Mouse (Mus musculus): ENCODE measurements around the gene Slc3a2. TPM values are rescaled to one million over a fixed set of nuclear protein-coding genes. Genes with fewer than 3 reads are reported as not detected.
"Not testable (repeated sequence)": the region's sequence is repeated elsewhere in the genome, so short reads cannot be mapped to it uniquely, and the experiment has no call there.

Gene Slc3a2
- total and polyA plus RNA-seq, 3 experiments = 192 to 548 (median 202) TPM

GRCm38 (mm10) chr19:8727495-8728114 lies 4.4 kb upstream of the Slc3a2 start:
- no peak for DNase-seq

DNA sequence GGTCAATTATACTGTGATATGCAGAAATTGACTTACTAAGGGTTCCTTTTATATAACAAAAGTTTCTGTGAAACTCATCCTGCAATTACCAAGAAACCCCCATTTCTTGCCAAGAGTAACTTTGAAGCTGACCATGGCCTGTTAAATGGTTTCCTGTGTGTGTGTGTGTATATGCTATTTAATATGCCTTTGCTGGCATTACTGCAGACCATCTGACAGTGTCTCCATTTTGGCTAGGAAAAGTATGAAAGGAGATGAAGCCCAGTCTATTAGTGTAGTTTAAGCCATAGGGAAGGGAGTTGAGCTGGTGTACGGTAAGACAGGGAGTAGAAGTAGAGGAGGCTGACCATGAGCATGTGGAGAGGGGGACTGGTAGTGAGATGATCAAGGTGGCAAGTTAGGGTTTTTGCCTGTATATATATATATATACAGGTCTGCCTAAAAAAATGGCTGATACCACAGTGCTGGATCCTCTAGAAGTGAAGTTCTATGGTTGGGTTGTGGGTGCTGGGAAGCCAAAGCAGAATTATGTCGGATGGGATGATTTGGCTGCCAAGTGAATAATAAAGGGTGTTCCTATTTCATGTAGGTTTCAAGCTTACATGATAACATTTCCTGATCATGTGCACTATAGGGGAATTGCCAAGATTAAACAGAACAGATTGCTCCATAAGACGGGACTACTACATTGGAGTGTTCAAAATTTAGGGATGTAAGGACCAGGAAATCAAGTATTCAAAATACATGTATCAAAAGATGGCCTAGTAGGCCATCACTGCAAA lies 3.6 kb upstream of the Slc3a2 start:
- DNase-seq = no peak

- no peak for DNase-seq
Observed at GRCm38 (mm10) chr19:8725081-8725613, 2.0 kb upstream of the Slc3a2 start.

- no peak for DNase-seq
Observed at GRCm38 (mm10) chr19:8724392-8724791, 1.2 kb upstream of the Slc3a2 start.

- no peak for DNase-seq
Observed at GRCm38 (mm10) chr19:8723574-8724346, 591 bp upstream of the Slc3a2 start.

- DNase-seq = no peak
Observed at GRCm38 (mm10) chr19:8722559-8722906, 636 bp downstream of the Slc3a2 start.

DNA sequence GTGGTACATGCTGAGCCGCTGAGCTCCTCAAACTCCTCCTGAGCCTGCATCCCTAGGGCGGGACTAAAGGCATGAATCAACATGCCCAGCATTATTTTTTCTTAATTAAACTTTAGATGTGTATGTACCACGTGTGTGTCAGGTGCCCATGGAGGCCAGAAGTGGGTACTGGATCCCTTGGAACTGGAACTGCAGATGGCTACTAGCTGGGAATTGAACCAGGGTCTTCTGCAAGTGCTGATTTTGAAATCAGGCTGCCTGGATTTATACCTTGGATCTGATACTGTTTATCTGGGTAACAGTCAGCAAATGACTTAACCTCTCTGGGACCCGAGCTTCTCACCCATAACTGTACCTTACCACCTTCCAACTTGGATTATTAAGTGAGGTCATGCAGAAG lies 1.1 kb downstream of the Slc3a2 start:
- DNase-seq = no peak

- no peak for DNase-seq
Observed at GRCm38 (mm10) chr19:8721378-8721777, 1.8 kb downstream of the Slc3a2 start.

DNA sequence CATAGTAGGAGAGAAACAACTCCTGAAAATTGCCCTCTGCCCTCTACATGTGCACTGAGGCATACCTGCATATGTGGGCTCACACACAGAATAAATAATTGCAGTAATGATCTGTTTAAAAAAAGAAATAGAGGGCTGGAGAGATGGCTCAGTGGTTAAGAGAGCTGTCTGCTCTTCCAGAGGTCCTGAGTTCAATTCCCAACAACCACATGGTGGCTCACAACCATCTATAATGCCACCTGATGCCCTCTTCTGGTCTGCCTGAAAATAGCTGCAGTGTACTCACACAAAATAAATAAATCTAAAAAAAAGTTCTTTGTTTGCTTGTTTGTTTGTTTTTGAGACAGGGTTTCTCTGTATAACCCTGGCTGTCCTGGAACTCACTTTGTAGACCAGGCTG lies 4.1 kb downstream of the Slc3a2 start:
- not testable (repeated sequence) for DNase-seq

DNA sequence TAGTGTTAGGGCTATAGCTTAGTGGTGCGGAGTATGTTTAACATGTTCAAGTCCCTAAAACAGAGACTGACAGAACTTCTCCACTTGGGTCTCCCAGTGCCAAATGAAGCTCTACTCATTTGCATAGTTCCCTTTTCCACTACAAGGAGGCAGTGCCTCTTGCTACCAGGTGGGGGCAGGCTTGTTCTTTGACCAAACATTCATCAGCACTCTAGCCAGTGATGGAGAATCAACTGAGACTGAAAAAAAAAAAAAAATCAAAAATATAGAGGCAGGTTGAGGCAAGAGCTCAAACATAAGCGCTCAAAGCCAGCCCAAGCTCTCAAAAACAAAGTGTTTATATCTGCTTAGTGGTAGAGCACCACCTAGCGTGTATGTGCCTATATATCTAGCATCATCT lies 4.8 kb downstream of the Slc3a2 start:
- DNase-seq = peak; percentile 67

DNA sequence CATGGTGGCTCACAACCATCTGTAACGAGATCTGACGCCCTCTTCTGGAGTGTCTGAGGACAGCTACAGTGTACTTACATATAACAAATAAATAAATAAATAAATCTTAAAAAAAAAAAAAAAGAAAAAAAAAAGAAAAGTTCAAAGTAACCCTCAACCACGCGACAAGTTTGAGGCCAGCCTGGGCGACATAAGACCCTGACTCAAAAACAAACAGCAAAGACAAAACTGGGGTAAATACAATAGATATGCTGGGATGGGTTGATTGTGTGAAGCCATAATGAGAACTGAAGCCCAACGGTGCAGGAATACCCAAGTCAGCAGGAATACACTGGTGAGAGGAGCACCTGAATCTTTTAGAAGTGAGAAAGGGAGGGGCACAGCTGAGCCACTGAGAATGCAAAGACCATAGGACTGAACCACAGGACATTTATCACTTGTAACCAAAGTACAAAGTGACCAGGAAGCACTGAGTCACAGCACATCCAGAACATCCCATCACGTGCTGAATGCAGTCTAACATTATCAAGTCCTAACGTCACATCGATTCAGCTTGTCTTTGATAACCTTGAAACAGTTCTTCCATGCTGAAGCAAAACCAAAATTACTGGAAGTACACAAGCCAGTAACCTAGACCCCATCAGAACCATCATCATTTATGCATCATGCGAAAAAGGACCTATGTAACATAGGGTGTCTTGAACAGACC lies 6.2 kb downstream of the Slc3a2 start:
- DNase-seq = no peak

GRCm38 (mm10) chr19:8715868-8716766 lies 7.1 kb downstream of the Slc3a2 start:
- no peak for DNase-seq

GRCm38 (mm10) chr19:8714653-8715481 lies 8.3 kb downstream of the Slc3a2 start:
- no peak for DNase-seq

- no peak for DNase-seq
Observed at GRCm38 (mm10) chr19:8713997-8714652, 9.0 kb downstream of the Slc3a2 start.

- DNase-seq = peak; percentile 95
Observed at GRCm38 (mm10) chr19:8713306-8713996, 9.7 kb downstream of the Slc3a2 start.

DNA sequence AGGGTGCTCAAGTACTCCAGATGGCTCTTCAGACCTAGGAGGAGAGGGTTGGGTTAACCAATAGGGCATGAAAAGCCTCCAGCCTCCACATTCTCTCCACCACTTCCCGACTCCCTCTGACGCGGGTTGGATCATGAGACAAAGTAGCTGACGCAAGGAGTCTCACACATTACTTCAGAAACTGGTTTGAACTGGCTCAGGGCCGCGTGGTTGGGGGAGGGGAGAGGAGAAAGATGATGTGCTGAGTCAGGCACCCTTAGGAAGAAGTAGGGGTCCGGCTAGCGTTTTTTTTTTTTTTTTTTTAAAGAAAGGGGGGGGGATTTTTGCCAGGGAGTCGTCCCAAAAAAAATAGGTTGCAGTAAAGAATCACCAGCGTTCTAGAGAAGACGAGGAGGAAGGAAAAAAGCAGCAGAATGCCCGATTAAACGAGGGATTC lies 10.3 kb downstream of the Slc3a2 start:
- DNase-seq = peak; percentile 86

- DNase-seq = no peak
Observed at GRCm38 (mm10) chr19:8711949-8712869, 11.0 kb downstream of the Slc3a2 start.

GRCm38 (mm10) chr19:8711506-8711905 lies 11.7 kb downstream of the Slc3a2 start:
- no peak for DNase-seq

Data from adrenal gland, adult 2 months (tissue).